Comparison of ENCODE assay signal across 17 mouse cellular contexts in genomic region chr6:41558271-41558670, GRCm38 (mm10). TPM values are rescaled to one million over a fixed set of nuclear protein-coding genes. Genes with fewer than 3 reads are reported as not detected.
DNase-seq lines count a peak whose midpoint lies in the region; ATAC-seq and TF ChIP-seq lines count a peak whose summit lies in the region.
"Had no signal": no experiment of that assay in that cellular context is flagged by ENCODE, and none has a peak within 500 bp of the region (broad histone marks: within the 10 kb centered on the region; RNA-seq: fewer than 3 reads in every experiment).

No protein-coding gene starts in this region.

- TF ChIP-seq POLR2A in thymus, adult 2 months (IDR thresholded peaks at IDR 0.05; ENCODE audit: control insufficient read depth, extremely low read depth, insufficient read depth, low read length, poor library complexity): peak; percentile 31; the same call in 1 of the 2 replicates

- intact Hi-C loops in heart, postnatal 10 days (cut with DNase I): no loop called here

- no peaks in the 10 kb centered on the region for H3K36me3 ChIP-seq in heart, embryonic 16.5 days (ENCODE audit: control insufficient read depth, insufficient read depth)
- H3K36me3 ChIP-seq in thymus, adult 2 months (ENCODE audit: control insufficient read depth, insufficient read depth, low read length): no peaks in the 10 kb centered on the region
- H3K36me3 ChIP-seq: forebrain, embryonic 15.5 days had no signal

- no peak overlapping the region for H3K4me2 ChIP-seq in heart, embryonic 16.5 days (ENCODE audit: low read depth, low read length)
- H3K4me2 ChIP-seq: forebrain, embryonic 15.5 days; hindbrain, embryonic 14.5 days; liver, embryonic 11.5 days had no signal

- no peak overlapping the region for H3K4me3 ChIP-seq in heart, embryonic 16.5 days (ENCODE audit: low read length)
- H3K4me3 ChIP-seq in thymus, adult 2 months (ENCODE audit: control insufficient read depth, insufficient read depth, low read length): no peak overlapping the region
- H3K4me3 ChIP-seq: forebrain, embryonic 15.5 days; left cerebral cortex, adult 2 months had no signal

- H3K27ac ChIP-seq in heart, embryonic 16.5 days (ENCODE audit: low read length): peak overlapping the region; percentile 51; the same call in 1 of the 2 replicates
- peak overlapping the region; percentile 97 for H3K27ac ChIP-seq in thymus, adult 2 months (ENCODE audit: control insufficient read depth, insufficient read depth, low read length)
- H3K27ac ChIP-seq: forebrain, embryonic 15.5 days; hindbrain, embryonic 14.5 days; kidney, postnatal 0 days had no signal

- peak; percentile 34 for ATAC-seq in heart, embryonic 16.5 days (replicated peaks; ENCODE audit: extremely low read depth, insufficient read depth, low FRiP score)
- ATAC-seq in hematopoietic stem cell, adult 5-6 weeks (replicated peaks in 1 of 2; ENCODE audit: insufficient read depth in 1 of 2, low FRiP score in 2 of 2, low TSS enrichment in 1 of 2, low read depth in 1 of 2, poor library complexity in 2 of 2, severe bottlenecking in 2 of 2): peak; percentile 41 to 54
- ATAC-seq: forebrain, embryonic 15.5 days had no signal

- no peak overlapping the region for H3K9ac ChIP-seq in heart, embryonic 16.5 days (ENCODE audit: low read length)
- H3K9ac ChIP-seq: forebrain, embryonic 15.5 days; hindbrain, embryonic 14.5 days had no signal

- no peaks in the 10 kb centered on the region for H3K4me1 ChIP-seq in heart, embryonic 16.5 days (ENCODE audit: control insufficient read depth, insufficient read depth, low read length)
- H3K4me1 ChIP-seq in thymus, adult 2 months (replicated peaks; ENCODE audit: control insufficient read depth, insufficient read depth, low read length): peaks cover 8% of the 10 kb centered on the region

- H3K9me3 ChIP-seq in heart, embryonic 16.5 days (replicated peaks; ENCODE audit: control insufficient read depth, low read length): no peaks in the 10 kb centered on the region
- H3K9me3 ChIP-seq: forebrain, embryonic 15.5 days had no signal

- no peaks in the 10 kb centered on the region for H3K27me3 ChIP-seq in heart, embryonic 16.5 days (ENCODE audit: control insufficient read depth, insufficient read depth, low read length)
- no peaks in the 10 kb centered on the region for H3K27me3 ChIP-seq in thymus, adult 2 months (ENCODE audit: control insufficient read depth, insufficient read depth, low read length)
- H3K27me3 ChIP-seq: forebrain, embryonic 15.5 days had no signal

- 46% methylated on average over 2 of the region's 2 CpGs for WGBS in heart, embryonic 16.5 days
- 4% methylated on average over 2 of the region's 2 CpGs for WGBS in thymus, adult 2 months

- DNase-seq in heart, postnatal 10 days: no peak
- peak; percentile 67 for DNase-seq in ES-CJ7 (ENCODE audit: low read depth, low spot score)
- peak; percentile 85 for DNase-seq in thymus, adult 2 months
- DNase-seq in cerebellum, adult 9-10 months: no peak
- no peak for DNase-seq in adrenal gland, postnatal 4 days (ENCODE audit: low spot score in 2 of 2)
- no peak for DNase-seq in gastrocnemius, adult 18-20 months (ENCODE audit: low spot score)
- DNase-seq: heart, adult 18-20 months; lung, postnatal 4 days; spleen, adult 18-20 months had no signal

- no peak for TF ChIP-seq CTCF in thymus, adult 2 months (IDR thresholded peaks at IDR 0.05; ENCODE audit: borderline replicate concordance, control insufficient read depth, extremely low read depth, insufficient read depth, low read length, poor library complexity)

RNA-seq across cellular contexts. Expression of gene Prss2, which starts 36.7 kb away (rescaled TPM):
- 0.30 TPM in 1 of 2 replicates, not detected in the other for polyA plus RNA-seq in heart, embryonic 16.5 days (2015; fragmentation: Nextera tagmentation; extraction: Ambion mirVana)
- total RNA-seq in heart, postnatal 10 days (2021): not detected
- total RNA-seq in hematopoietic stem cell, adult 5-6 weeks (2017): not detected in 2 replicates
- 9.8 and 13.8 TPM in 2 replicates for polyA plus RNA-seq in thymus, adult 2 months (2012; rRNA removed)
- 100 to 1,000 TPM in 1 of 2 experiments, not detected in 1; 892 TPM for total RNA-seq in adrenal gland, postnatal 4 days (2021)
- total RNA-seq in gastrocnemius, adult 18-20 months (2021): not detected
- total RNA-seq: heart, adult 18-20 months; left cerebral cortex, adult 2 months had no signal
- polyA plus RNA-seq: embryonic facial prominence, embryonic 11.5 days; forebrain, embryonic 15.5 days; hindbrain, embryonic 14.5 days; kidney, postnatal 0 days had no signal

RNA-seq across cellular contexts. Expression of gene Ephb6, which starts 47.0 kb away (rescaled TPM):
- 5.4 and 6.5 TPM in 2 replicates for polyA plus RNA-seq in heart, embryonic 16.5 days (2015; fragmentation: Nextera tagmentation; extraction: Ambion mirVana)
- total RNA-seq in heart, postnatal 10 days (2021): 1 to 10 TPM; 2.4 to 3.0 TPM
- 10.7 and 17.9 TPM in 2 replicates for total RNA-seq in hematopoietic stem cell, adult 5-6 weeks (2017)
- polyA plus RNA-seq in thymus, adult 2 months (2012; rRNA removed): 277 and 293 TPM in 2 replicates
- 10 to 100 TPM; 27.5 to 28.7 TPM for total RNA-seq in adrenal gland, postnatal 4 days (2021)
- total RNA-seq in gastrocnemius, adult 18-20 months (2021): under 1 TPM; 0.76 to 0.91 TPM

Comparison
In these comparisons a context has a peak if more than half of its experiments do, and no peak if none do; other contexts are left out.
1. DNase-seq: peak in ES-CJ7 (single experiment) and thymus, adult 2 months (single experiment); none in heart, postnatal 10 days (0 of 2), cerebellum, adult 9-10 months (single experiment), adrenal gland, postnatal 4 days (0 of 2) and gastrocnemius, adult 18-20 months (single experiment).